Mouse (Mus musculus): ENCODE measurements around the gene Inip.
"Not testable (repeated sequence)": the region's sequence is repeated elsewhere in the genome, so short reads cannot be mapped to it uniquely, and the experiment has no call there.

Inip gene

GRCm38 (mm10) chr4:59808396-59808795 lies 7.0 kb upstream of the Inip start:
- no peak for DNase-seq (ENCODE audit: low spot score in 2 of 2)

GRCm38 (mm10) chr4:59807521-59807920 lies 6.1 kb upstream of the Inip start:
- no peak for DNase-seq (ENCODE audit: low spot score in 2 of 2)

- DNase-seq (ENCODE audit: low spot score in 2 of 2): no peak
These were observed 5.4 kb upstream of the Inip start for GRCm38 (mm10) chr4:59806879-59807195.

GRCm38 (mm10) chr4:59805968-59806878 lies 4.8 kb upstream of the Inip start:
- DNase-seq (ENCODE audit: low spot score in 2 of 2): no peak

- DNase-seq (ENCODE audit: low spot score in 2 of 2): peak; percentile 83 to 86
These were observed 4.0 kb upstream of the Inip start, which contains the start of gene Snx30 for GRCm38 (mm10) chr4:59805181-59805967. Gene Snx30 (plus strand): TSS chr4:59805840.

- no peak for DNase-seq (ENCODE audit: low spot score in 2 of 2)
These were observed 3.4 kb upstream of the Inip start for GRCm38 (mm10) chr4:59804754-59805153.

GRCm38 (mm10) chr4:59803358-59803757 lies 2.0 kb upstream of the Inip start:
- DNase-seq (ENCODE audit: low spot score in 2 of 2): no peak

DNA sequence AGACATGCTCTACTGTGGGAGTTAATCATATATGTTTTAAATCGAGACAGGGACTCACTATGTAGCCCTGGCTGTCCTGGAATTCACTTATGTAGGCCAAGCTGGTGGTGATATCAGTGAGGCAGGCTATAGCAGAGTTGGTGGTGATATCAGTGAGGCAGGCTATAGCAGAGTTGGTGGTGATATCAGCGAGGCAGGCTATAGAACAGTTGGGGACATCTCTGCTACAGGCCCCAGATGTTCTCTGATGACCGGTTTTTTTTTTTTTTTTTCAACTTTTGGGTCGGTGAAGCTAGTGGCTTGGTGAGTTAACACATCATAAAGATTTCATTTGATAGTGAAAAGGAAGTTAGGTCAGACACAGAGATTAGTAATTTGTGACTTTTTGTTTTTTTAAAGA lies 1.4 kb upstream of the Inip start:
- DNase-seq (ENCODE audit: low spot score in 2 of 2): no peak

GRCm38 (mm10) chr4:59802107-59802506 lies 718 bp upstream of the Inip start:
- no peak for DNase-seq (ENCODE audit: low spot score in 2 of 2)

DNA sequence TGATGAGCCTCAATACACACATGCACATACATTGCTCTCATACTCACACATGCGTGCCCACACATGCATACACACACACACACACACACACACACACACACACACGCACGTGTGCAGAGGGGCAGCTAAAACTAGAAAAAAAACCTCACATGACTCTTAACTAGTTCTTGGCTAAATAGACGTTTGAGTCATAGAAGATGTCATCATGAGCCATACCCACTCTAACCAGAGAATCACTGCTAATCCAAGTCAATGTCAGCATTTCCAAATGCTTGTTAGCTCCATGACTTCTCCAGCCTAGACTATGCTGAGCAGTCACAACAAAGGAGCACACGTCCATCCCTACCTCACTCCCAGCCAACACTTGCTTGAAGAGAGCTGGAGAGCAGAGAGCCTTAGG lies 1.2 kb downstream of the Inip start:
- DNase-seq (ENCODE audit: low spot score in 2 of 2): no peak

- DNase-seq (ENCODE audit: low spot score in 2 of 2): no peak
These were observed 5.5 kb downstream of the Inip start for GRCm38 (mm10) chr4:59795788-59796455.

DNA sequence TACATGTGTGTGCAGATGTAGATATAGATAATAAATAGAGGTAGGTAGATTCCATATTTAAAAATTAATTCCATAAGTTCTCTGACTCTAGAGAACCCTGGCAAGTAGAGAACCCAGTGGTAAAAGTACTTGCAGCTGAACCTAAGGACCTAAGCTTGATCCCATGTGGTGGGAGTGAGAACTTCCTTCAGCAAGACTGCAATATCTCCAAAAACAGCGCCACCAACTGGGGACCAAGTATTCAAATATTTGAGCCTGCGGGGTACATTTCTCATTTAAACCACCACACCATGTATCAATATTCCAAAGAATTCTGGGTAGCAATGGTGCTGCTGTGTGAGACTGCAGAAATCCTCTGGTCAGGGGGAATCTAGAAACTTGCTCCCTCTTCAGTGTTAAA lies 7.3 kb downstream of the Inip start:
- DNase-seq (ENCODE audit: low spot score in 2 of 2): no peak

GRCm38 (mm10) chr4:59793626-59794025 lies 7.8 kb downstream of the Inip start:
- not testable (repeated sequence) for DNase-seq (ENCODE audit: low spot score in 2 of 2)

DNA sequence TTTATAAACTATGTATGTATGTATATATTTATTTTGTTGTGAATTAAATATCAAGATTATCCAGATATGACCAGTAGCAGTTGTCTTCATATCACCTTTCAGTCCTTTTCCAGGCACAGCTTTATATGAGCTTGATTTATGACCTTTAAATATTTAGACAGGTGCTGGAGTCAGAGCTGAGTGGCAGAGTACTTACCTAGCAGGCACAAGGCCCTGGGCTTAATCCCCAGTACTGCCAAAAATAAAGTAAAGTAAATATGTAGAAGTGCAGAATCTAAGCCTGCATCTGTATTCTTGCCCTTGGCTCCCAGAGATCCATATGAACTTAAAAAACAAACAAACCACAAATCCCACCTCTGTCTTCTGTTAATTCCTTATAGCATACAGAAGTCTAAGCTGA lies 12.4 kb downstream of the Inip start:
- no peak for DNase-seq (ENCODE audit: low spot score in 2 of 2)

- no peak for DNase-seq (ENCODE audit: low spot score in 2 of 2)
These were observed 14.3 kb downstream of the Inip start for GRCm38 (mm10) chr4:59787126-59787525.

- peak; percentile 50 to 51 for DNase-seq (ENCODE audit: low spot score in 2 of 2)
These were observed 14.7 kb downstream of the Inip start for GRCm38 (mm10) chr4:59786661-59787060.

DNA sequence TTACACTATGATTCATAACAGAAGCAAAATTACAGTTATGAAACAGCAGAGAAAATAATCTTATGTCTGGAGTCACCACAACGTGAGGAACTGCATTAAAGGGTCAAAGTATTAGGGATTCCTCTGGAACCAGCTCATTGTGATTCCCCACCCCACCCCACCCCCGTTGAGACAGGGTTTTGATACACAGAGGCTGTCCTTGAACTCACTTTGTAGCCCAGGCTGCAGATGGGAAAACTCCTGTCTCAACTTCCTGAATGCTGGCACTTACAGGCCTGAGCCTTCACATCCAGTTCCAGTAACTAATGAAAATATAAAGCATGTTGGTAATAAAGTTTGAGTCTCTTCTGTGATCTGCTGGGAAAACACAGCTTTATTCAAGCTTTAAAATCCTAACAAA lies 16.0 kb downstream of the Inip start:
- DNase-seq (ENCODE audit: low spot score in 2 of 2): no peak

GRCm38 (mm10) chr4:59783685-59784279 lies 17.6 kb downstream of the Inip start:
- peak; percentile 92 to 96 for DNase-seq (ENCODE audit: low spot score in 2 of 2)

DNA sequence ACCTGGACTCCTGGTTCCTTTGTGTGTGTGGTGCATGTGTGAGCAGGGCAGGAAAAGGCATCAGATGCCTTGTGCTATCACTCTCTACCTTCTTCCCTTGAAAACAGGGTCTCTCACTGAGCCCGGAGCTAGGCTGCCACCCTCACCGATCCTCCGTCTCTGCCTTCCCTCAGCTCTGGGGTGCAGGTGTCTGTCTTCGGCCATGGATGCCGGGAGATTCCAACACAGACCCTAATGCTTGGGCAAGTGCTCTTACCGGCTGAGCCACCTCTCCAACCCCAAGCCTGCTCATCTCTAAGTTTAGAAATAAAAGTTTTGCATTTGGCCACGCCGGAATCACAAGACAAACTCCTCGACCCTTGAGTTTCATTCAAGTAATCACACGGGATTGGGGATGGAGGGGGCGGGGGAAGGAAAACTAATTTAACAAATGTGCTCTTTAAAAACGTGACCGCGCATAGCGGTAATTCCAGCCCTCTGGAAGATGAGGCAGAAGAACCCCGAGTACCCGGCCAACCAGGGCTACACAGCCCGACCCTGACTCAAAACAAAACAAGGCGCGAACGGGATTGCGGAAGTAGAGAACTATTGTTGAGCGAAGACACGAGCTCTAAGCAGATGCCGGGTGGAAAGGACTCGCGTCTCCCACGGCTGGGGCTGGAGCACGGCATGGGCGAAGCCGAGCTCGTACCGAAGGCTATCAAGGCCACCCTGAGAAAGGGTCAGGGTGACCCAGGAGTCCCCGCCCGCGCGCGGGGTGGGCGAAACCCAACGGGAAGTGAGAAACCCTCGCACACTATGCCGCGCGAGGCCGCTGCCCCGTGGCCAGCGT lies 18.3 kb downstream of the Inip start:
- DNase-seq (ENCODE audit: low spot score in 2 of 2): no peak

- DNase-seq (ENCODE audit: low spot score in 2 of 2): no peak
These were observed 20.8 kb downstream of the Inip start for GRCm38 (mm10) chr4:59780568-59780967.

- DNase-seq (ENCODE audit: low spot score in 2 of 2): no peak
These were observed 23.6 kb downstream of the Inip start for GRCm38 (mm10) chr4:59777828-59778227.
